Mouse (Mus musculus): Measurements from ENCODE around the gene Igfbpl1. TPM values are rescaled to one million over a fixed set of nuclear protein-coding genes. Genes with fewer than 3 reads are reported as not detected.

Igfbpl1 gene
- polyA plus RNA-seq, 1 experiment = 0.05 TPM

DNA sequence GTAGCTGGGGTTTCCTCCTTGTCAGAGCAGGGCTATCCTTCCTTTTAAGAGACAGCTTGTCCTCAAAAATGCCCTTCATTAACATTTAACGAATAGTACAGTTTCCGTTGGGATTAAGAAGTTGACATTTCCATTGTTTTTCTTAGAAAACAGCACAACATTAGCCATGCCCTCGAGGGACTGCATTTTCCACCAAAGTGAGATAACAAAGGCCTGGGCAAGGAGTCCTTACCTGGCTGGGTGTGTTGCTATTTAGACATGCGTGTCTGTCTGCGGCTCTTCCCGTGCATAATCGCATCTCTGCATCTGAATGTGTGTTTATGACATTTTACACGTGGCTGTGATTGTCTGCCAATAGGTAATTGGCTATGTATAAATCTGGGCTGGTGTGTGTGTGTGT lies 55.5 kb downstream of the Igfbpl1 start:
- DNase-seq (ENCODE audit: low read depth) = no peak

DNA sequence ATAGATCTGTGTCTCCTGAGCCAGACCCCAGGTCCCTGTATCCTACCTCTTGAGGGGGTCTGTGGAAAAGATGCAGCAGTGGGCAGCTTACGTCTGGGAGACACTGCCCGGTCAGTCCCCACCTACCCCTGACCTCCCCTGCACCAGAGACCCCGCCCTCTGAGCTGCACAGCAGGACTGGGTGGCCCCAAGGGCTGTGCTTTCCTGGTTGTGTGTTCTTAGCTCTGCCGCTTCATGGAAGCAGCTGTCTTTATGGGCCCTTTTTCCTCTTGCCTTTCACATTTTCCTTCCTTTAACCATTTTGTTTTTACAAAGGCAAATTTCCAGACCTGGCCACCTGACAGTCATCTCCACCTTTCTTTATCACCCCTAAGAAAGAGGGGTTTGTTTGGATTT lies 56.1 kb downstream of the Igfbpl1 start:
- DNase-seq (ENCODE audit: low read depth) = no peak

DNA sequence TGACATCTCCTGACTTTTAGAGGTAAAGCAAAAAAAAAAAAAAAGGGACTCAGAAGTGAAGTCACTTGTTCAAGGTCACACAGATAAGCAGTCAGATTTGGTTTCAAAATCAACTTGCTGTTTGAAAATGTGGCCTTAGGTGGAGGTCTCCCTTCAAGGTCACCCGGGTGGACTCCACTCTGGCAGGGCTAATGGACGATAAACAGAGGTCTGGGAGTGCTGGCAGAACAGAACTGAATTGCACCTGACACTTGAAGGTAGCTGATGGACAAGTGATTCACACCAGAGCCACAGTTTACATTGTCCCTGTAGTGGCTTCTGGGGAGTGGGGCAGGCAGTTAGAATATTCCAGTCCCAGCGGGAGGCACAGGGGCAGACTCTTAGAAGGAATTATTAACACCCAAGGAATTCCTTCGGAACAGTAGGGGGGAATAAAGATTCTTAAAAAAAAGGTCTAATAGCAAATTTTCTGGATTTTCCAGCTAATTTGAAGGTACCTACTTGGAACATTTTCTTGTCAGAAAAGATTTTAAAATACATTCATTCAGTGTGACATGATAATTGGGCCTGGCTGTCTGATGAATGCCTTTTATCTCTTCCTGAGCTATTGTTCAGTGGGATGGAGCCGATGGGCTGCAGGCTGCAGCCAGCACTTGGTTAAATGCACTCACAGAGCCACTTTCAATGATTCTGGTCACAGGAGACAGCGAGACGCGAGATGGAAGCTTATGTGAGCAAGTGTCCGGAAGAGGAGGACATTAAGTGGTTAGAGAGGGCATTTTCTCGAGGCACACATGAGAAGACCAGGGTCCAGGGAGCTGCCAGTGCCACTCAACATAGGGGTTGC lies 56.7 kb downstream of the Igfbpl1 start:
- DNase-seq (ENCODE audit: low read depth) = no peak

DNA sequence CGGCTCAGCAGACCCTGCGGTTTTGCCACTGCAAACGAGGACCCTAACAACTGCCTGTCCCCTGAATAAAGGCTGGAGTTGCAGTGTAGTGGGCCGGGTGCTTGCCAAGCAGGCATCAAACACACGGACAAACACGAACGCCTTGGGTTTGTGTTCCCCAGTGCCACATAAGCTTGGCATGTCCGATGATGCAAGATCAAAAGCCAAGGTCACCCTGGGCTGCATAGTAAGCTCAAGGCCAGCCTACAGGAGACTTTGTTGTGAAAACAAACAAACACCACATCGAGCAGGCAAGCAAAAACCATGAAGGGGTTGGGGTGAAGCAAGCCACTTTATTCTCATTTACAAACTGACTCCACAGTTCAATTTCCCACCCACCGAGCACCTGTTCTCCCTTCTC lies 57.6 kb downstream of the Igfbpl1 start:
- DNase-seq (ENCODE audit: low read depth) = no peak

DNA sequence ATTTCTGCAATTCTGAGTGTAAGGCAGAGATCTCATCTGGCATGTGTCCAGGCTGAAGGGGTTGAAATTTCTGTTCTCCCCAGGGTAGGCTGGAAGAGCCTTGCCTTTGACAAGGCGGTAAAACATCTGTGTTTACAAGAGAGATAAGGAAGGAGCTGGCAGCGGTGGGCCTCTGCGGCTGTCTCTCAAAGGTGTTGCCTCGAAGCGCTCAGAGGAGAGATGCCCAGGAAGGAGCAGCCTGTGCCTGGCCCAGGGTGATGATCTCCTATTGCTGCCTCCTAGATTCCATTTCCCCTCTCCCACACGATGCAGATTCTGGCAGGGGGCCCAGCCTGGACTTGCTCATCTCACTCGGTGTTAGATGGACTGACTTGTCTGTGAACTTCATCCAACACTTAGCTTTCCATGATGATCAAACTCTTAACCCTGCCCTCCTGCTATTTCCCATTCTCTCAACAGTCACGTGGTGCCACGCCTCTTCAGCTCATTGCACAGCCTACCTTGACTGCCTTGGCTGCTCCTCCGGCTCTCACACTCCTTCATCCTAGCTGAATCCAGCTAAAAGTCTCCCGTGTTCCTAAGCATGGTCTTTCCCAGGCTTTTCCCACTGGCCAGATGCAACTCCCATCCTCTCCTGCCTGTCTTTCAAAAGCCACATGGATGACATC lies 58.7 kb downstream of the Igfbpl1 start:
- no peak for DNase-seq (ENCODE audit: low read depth)

DNA sequence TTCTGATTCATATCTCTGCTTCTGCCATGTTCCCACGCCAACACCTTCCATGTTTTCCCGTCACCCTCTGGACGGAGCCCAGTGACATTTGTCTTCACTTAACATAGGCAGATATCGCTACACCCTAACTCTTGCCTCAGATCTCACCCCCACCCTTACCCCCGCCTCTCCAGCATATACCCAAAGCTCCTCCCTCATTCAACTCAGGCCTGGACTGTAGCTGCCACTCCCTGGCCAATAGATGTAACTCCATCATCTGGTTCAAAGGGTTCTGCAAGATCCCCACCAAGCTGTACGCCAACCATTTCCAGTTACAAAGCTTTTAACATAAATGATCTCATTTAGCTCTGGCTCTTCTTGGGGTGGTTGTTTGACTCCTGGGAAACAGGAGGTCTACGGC lies 59.9 kb downstream of the Igfbpl1 start:
- no peak for DNase-seq (ENCODE audit: low read depth)

DNA sequence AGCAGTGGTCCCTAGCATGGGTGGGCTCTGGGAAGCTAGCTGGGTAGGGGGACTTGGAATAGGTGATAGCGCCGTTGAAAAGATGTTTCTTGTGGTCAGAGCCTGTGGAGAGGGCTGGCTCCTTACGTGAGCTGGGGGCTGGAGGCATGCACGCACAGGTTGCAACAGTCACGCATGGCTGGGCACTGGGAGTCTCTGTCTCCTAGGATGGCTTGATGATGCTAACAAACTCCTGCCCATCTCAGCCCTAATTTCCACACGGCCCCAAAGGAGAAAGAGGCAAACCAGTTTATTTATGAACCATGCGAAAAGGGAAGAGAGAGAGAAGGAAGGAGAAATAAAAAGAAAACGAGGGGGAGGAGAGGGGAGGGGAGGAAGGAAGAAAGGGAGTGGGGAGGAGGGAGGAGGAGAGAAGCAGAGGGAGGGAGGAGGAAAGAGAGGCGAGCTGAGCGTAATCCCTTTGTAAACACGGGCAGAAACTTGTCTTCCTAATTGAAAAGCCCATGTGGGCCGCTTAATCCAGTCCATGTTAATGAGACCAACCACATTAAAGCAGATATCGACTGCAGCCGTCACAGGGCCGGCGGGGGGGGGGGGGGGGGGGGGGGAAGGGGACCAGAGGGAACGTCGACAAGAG lies 61.0 kb downstream of the Igfbpl1 start:
- DNase-seq (ENCODE audit: low read depth) = no peak

DNA sequence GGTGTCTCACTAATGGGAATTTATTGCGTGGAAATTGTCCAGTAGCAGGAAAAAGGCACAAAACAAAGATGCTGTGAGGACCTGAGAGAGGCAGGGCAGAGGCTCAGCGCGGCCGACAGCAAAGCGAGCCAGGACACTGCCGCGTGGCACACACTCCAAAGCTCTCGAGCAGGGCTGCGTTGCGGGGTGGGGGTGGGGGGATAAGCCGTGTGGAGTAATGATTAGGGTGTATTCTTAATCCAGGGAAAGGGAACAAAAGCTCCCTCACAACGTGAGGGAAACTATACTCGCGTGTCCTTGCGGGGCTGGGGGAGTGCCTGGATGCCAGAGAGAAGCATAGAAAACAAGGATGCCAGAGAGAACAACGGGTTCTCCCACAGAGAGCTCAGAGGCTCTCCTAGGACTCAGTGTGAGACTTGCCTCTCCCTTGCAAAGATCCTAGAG lies 61.6 kb downstream of the Igfbpl1 start:
- no peak for DNase-seq (ENCODE audit: low read depth)

DNA sequence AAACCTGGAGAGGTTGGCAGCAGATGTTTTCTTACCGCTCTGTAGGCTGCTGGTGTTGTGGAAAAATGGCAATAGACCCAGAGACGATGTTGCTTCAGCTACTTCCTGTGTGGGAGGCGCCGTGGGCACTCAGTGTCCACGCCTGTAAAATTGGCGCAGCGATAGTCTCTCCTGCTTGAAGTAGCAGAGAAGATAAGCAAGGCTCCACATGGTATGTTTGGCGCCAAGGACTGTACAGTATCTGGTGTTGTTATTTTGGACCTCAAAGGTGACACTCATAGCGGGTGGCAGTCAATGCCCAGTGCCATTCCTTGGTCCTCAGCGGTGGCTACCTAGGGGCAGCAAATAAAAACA lies 62.6 kb downstream of the Igfbpl1 start:
- DNase-seq (ENCODE audit: low read depth) = no peak

DNA sequence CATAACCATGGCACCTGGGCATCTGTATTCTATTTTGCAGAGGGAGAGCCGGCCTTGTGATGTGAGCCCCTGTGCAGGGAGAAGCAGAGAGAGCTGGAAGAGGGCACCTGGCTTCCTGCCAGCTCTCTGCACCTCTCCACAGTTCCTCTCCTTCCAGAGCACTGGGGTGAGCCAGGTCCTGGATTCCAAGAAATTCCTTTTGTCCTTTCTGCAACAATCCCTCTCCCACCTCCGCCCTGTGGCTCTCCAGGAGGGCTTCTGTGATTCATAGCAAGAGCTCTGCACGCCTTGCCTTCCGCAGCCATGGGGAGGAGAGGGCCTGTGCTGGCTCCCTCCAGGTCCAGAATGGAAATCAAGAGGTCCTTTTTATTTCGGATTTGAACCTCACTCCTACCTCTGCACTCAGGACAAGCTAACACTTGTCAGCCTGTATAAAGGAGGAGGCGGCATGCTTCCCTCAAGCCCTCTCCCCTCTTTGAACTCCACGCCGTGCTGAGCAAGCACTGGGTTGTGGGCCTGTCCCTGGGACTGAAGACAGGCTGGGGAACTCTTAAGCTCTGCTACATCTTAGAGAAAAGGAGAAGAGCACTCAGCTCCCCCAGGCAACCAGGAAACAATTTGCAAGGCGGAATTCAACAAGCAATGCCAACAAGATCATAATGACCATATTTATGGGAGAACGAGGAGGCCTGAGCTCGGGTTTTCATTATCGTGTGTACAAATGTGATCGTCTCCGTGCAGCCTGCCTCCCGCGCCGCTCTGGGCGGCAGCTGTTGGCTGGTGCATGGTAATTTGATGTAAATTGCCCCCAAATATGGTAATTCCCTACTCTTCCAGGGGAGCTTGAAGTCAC lies 63.2 kb downstream of the Igfbpl1 start:
- DNase-seq (ENCODE audit: low read depth) = no peak

DNA sequence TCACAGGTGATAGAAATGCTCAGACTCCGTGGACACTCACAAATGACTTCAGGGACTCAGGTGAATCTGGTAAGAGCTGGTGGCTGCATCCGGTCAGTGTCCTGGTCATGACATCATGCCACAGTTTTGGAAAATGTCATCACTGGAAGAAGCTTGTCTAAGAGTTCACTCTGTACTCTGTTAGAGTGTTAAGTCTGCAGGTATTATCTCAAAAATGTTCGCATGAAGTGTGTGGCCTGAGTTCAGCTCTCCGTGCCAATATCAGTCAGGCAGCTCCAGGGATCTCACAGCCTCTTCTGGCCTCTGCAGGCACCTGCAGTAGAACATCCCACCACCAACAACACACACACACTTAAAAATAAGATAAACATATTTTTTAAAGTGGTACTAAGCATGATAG lies 64.1 kb downstream of the Igfbpl1 start:
- DNase-seq (ENCODE audit: low read depth) = no peak

Other genes starting within 250 kb of the Igfbpl1 start
- 1.1 and 1.6 TPM in 2 replicates for gene Aldh1b1, start 27.9 kb downstream of the Igfbpl1 start, polyA plus RNA-seq (2012; rRNA removed)
- gene Stra6l, start 21.7 kb upstream of the Igfbpl1 start, polyA plus RNA-seq (2012; rRNA removed) = 0.31 and 0.46 TPM in 2 replicates
- 0.42 and 0.63 TPM in 2 replicates for gene Ccdc180, start 63.4 kb upstream of the Igfbpl1 start, polyA plus RNA-seq (2012; rRNA removed)
- 21.9 and 28.9 TPM in 2 replicates for gene Tdrd7, start 138.4 kb upstream of the Igfbpl1 start, polyA plus RNA-seq (2012; rRNA removed)
- gene Tmod1, start 212.0 kb upstream of the Igfbpl1 start, polyA plus RNA-seq (2012; rRNA removed) = 4.2 and 6.5 TPM in 2 replicates